Mouse (Mus musculus) heart, adult 9 months (tissue): ENCODE data around the gene Fgfr2.
"Not testable (repeated sequence)": the region's sequence is repeated elsewhere in the genome, so short reads cannot be mapped to it uniquely, and the experiment has no call there.

Experiments used
- DNase-seq, 2 experiments: peaks; one replicate each; pipeline ENCODE4 v3.0.0; 2022; ENCODE audit warnings: low spot score in 2 of 2

The Fgfr2 gene

GRCm38 (mm10) chr7:132664815-132665214, 458.3 kb downstream of the Fgfr2 start:
- no peak for DNase-seq

DNA sequence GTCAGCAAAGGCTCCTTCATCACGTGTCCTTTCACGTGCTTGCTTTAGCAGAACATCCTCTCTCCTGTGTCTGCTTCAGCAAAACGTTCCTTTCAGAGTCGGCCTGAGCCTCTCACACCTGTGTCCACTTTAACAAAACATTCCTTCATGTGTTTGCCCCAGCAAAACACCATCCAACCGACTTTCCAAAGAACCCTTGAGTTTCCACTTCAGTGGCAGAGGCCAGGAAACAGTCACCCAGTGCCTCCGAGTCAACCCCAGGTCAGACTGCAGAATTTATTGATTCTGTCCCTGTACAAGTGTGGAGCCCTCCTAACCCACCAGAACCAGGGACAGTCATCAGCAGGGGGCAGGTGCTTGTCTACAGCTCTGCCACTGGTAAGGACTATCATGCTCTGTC, 460.3 kb downstream of the Fgfr2 start:
- DNase-seq = not testable (repeated sequence)

DNA sequence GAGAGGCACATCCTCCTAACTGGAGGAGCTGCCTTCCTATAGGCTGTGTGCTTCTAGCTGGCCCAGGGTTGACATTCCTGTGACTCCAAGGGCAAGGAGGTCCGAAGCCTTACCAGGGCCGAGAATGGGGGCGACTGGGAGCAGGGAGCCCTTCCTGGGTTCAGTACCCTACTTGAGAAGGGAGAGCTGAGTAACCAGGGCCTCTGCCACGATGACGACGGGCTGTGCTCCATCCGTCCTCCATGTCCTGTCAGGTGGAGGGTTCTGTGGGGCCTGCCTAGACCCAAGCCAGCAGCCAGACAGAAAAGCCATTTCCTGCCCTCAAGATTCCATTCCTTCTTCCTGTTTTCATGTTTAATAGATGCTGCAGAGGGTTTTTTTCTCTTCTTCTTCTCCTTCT, 463.5 kb downstream of the Fgfr2 start:
- peak in 1 of 2 experiments; percentile 52 for DNase-seq

- no peak for DNase-seq
Measured at GRCm38 (mm10) chr7:132658688-132659087, 464.5 kb downstream of the Fgfr2 start.

- DNase-seq = peak; percentile 39 to 58
Measured at GRCm38 (mm10) chr7:132658058-132658450, 465.1 kb downstream of the Fgfr2 start.

- DNase-seq = no peak
Measured at GRCm38 (mm10) chr7:132657371-132658057, 465.6 kb downstream of the Fgfr2 start.

DNA sequence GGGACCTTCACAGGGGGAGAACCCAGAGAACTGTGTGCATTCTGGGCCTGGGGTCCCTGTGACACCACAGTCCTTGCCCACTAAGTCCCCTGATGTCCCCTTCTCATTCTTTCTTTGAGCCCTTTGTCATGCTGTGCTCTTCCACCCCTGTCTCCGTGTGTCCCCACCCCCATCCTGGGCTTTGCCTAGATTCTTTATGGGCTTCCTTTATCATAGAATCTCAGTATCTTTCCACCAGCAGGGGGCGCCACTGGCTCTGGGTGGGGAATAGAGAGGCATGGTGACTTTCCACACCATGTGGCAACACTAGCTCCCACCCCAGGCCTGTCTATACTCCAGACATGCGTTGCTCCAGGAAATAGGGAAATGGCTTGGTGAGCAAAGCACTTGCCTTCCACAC, 466.6 kb downstream of the Fgfr2 start:
- peak; percentile 80 to 89 for DNase-seq

GRCm38 (mm10) chr7:132656075-132656474, 467.1 kb downstream of the Fgfr2 start:
- peak; percentile 72 to 87 for DNase-seq

DNA sequence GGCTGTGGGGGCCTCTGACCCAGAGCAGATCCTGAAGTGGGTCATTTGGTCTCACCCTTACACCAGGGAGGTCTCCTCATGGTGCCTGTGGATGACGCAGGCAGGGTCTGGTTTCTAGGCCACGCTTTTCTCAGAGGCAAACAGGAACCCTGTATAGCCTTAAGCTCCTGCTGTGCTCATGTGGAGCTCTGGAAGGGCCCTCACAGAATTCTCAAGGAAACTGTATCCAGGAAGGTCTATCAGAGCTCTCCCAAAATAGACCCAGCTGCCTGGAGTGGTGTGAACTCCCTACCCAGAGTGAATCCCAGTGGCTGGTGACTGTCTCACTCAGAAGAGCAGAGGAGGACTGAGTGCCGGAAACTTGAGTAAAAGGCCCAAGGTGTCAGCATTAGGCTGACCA, 468.7 kb downstream of the Fgfr2 start:
- no peak for DNase-seq

- DNase-seq = no peak
Measured at GRCm38 (mm10) chr7:132646514-132646913, 476.6 kb downstream of the Fgfr2 start.

DNA sequence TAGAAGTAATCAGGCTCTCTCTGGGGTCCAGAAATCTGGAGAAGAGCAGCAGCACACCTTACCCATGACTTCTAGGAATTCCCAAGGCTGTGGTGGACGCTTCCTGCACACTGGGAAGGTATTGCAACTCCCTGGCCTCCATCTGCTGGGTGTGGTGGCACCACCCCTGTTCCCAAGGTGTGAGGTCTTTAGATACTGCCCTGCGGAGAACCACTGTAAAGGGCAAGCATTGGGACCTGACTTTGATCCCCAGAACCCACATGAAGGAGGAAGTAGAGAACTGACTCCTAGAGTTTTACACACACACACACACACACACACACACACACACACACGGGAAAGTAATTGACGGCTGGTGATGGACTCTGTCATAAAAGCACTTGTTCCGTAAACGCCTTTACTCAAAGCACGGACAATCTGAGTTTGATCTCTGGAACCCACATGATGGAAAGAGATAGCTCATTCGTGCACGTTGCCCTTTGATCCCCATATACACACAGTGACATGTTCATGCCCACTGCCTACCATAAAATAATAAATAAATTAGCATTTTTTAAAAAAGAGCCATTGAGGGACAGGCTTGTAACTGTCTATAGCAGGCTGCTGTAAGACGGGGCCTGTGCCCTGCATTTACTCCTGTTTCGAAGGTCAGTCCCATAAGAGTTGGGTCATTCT, 478.4 kb downstream of the Fgfr2 start:
- DNase-seq = no peak

- DNase-seq = no peak
Measured at GRCm38 (mm10) chr7:132641606-132642005, 481.5 kb downstream of the Fgfr2 start.

GRCm38 (mm10) chr7:132640946-132641345, 482.2 kb downstream of the Fgfr2 start:
- no peak for DNase-seq

DNA sequence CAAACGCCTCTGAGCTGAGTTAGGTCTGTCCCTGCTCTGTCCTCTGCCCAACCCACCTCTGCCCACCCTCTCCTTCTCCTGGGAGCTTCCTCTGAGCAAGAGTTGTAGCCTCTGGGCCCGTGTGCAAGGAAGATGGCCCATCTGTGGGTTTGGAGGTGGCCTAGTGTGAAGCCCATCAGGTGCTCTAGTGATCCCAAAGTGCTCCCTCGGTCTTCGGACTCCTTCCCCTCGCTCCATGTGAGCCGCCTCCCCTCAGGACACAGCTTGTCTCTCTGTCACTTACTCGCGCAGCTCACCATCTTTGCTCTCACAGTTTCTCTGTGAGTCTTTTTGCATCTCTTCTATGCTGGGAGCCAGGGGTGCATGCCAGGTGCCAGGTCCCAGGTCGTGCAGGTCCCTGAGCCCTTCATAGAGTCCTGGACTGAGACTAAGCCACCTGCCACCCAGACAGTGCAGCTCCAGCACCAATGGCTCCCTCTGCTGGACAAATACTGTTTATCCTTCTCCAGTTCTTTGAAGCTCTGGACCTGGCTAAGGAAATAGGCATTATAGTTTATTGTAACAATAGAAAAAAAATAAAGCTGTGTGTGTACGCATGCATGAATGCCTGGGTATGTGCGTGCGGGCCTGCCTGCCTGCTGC, 484.6 kb downstream of the Fgfr2 start:
- DNase-seq = peak in 1 of 2 experiments; percentile 42

- DNase-seq = no peak
Measured at GRCm38 (mm10) chr7:132637292-132637691, 485.9 kb downstream of the Fgfr2 start.

DNA sequence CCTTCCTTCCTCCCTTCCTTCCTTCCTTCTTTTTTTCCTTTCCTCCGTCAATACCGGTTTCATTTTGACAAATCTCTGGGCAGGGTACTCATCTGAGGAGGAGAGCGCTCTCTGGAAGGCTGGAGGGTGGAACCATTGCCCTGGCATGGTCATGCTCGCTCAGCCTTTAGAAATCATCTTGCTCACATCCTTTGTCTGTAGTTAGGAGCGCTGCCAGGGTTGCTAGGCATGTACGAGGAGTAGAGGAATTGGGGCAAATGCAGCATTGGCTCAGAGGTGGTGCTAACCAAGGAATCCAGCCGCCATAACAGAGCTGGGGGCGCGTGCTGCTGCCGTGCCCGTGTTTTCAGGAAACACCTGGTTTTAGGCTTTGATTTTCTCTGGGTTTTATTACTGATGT, 491.8 kb downstream of the Fgfr2 start:
- DNase-seq = no peak

DNA sequence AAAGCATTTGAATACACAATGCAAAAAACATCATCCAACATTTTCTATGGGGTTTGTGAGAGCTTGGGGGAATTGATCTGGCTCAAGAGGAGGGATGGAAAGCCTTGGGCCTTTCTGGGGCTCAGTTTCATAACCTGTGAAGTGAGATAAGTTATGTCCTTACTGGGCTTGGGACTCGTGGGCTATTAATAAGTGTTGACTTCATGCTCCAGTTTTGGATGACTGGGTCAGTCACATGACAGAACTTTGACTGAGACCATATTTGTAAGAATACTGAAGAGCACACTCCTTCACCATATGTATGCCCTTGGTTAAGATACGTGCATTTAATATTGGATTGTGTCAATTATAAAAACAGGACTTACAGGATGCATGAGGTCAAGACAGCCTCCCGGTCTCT, 495.7 kb downstream of the Fgfr2 start:
- peak; percentile 51 to 56 for DNase-seq

DNA sequence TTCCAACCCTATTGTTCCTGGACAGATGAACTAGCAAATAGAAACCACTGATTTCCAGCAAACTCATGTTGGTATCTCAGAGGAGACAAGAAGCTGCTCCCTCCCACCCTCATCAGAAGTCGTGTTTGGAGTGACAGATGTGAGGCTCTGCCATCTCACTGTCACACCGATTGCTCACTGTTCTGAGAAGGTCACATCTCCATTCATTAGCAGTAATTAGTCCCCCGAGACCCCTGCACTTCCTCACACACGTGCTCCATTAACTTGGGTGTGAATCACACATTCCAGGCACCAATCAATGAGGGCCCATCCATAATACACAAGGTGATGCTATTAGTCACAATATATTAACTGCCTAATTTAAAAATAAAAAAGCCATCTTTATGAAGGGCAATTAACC, 497.0 kb downstream of the Fgfr2 start:
- no peak for DNase-seq

DNA sequence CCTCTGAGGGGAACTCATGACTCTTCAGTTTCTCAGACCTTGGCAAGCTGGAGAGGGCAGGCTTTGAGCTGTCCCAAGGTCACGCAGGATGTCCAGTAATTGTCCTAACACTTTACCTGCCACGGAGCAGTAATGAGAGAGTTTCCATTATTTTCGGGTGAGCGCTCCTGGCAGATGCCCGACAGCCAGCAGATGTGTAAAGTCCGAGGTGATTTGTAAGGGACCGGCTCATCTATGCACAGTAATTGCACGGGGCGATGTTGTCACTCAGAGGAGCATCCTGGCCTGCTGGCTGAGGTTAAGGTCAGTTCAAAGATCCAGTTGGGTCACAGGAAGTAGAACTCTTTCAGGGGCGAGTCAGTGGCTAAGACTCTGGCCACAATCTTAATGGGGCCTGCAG, 499.0 kb downstream of the Fgfr2 start:
- DNase-seq = no peak

- DNase-seq = no peak
Measured at GRCm38 (mm10) chr7:132619975-132620918, 502.9 kb downstream of the Fgfr2 start.

DNA sequence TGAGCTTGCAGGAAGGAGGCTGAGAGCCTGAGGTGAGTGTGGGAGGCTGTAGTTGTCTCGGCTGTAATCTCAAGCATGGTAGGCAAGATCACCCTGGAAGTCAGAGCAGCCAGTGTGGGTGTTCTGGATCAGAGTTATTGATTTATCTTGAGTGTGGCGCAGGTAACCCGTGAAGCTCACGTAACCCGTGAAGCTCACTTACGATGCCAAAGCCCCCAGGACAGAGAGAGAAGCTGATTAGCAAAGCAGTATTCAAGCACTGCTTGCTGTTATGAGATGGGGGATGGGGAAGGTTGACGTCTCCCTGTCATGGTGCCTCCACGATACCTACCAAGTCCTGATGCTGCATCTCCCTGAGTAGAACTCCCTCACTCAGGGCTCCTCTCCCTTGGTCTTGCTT, 503.6 kb downstream of the Fgfr2 start:
- no peak for DNase-seq

- no peak for DNase-seq
Measured at GRCm38 (mm10) chr7:132617021-132617564, 506.1 kb downstream of the Fgfr2 start.
